Mouse (Mus musculus) thymus, adult 2 months (tissue): ENCODE data around the gene Fibp. TPM values are rescaled to one million over a fixed set of nuclear protein-coding genes. Genes with fewer than 3 reads are reported as not detected.

Experiments used
- DNase-seq: peaks from one replicate; pipeline ENCODE4 v3.0.0; 2021
- H3K27ac ChIP-seq: fragments of 200-500 bp; 2 replicates; pipeline ENCODE4 v1.5.1; 2012; ENCODE audit warnings: low read length, control low read depth; ENCODE audit not compliant: control insufficient read depth, insufficient read depth
- H3K27me3 ChIP-seq: fragments of 200-500 bp; 2 replicates; pipeline ENCODE4 v1.6.1; 2012; ENCODE audit warnings: mild to moderate bottlenecking, low read length, moderate library complexity, mixed read lengths; ENCODE audit not compliant: control insufficient read depth, insufficient read depth
- H3K36me3 ChIP-seq: fragments of 200-500 bp; 2 replicates; pipeline ENCODE4 v1.6.1; 2012; ENCODE audit warnings: mild to moderate bottlenecking, low read length, moderate library complexity; ENCODE audit not compliant: control insufficient read depth, insufficient read depth
- H3K4me1 ChIP-seq: fragments of 200-500 bp; replicated peaks from 2 replicates; pipeline ENCODE4 v1.6.1; 2012; ENCODE audit warnings: low read length; ENCODE audit not compliant: control insufficient read depth, insufficient read depth
- H3K4me3 ChIP-seq: fragments of 200-500 bp; 2 replicates; pipeline ENCODE4 v1.5.1; 2012; ENCODE audit warnings: mild to moderate bottlenecking, low read length, control low read depth, moderate library complexity; ENCODE audit not compliant: control insufficient read depth, insufficient read depth
- CTCF ChIP-seq: fragments of 200-500 bp; IDR thresholded peaks from 2 replicates; pipeline ENCODE4 v1.5.1; 2012; ENCODE audit warnings: mild to moderate bottlenecking, control low read depth, low read length, moderate library complexity, borderline replicate concordance; ENCODE audit not compliant: control insufficient read depth, poor library complexity, insufficient read depth; ENCODE audit errors: extremely low read depth
- POLR2A ChIP-seq: fragments of 200-500 bp; IDR thresholded peaks from 2 replicates; pipeline ENCODE4 v1.6.1; 2012; ENCODE audit warnings: mild to moderate bottlenecking, low read length, control low read depth, moderate library complexity; ENCODE audit not compliant: control insufficient read depth, poor library complexity, insufficient read depth; ENCODE audit errors: extremely low read depth
- WGBS: fragments of 180-500 bp; shearing (Covaris S2); methylation state at CpG from one replicate; pipeline ENCODE4 v1.1.7; 2018; 5-methylcytosine and 5-hydroxymethylcytosine counted together
- polyA plus RNA-seq: library from polyadenylated mRNA; depleted of rRNA; stranded (reverse); fragments of >200 nt; gene quantifications from 2 replicates; pipeline ENCODE4 v1.2.3, GENCODE M21; 2012

The Fibp gene
- polyA plus RNA-seq, 1 experiment = 157 TPM

GRCm38 (mm10) chr19:5455568-5455967 is 4.8 kb upstream of the Fibp start:
- WGBS = 88% methylated on average over 8 of the region's 8 CpGs
- no peak overlapping the region for H3K27ac ChIP-seq

GRCm38 (mm10) chr19:5456241-5456921 is 4.0 kb upstream of the Fibp start:
- Histone ChIP-seq H3K4me1 (peaks cover 25% of the 10 kb centered on the region), H3K36me3 (no peaks in the 10 kb centered on the region), H3K27me3 (no peaks in the 10 kb centered on the region), H3K27ac (no peak overlapping the region), H3K4me3 (peak overlapping the region; percentile 67)
- no peak for DNase-seq
- no peak for TF ChIP-seq POLR2A
- 2% methylated on average over 26 of the region's 26 CpGs for WGBS

More at GRCm38 (mm10) chr19:5455568-5455967, 4.8 kb upstream of the Fibp start:
- no peak for TF ChIP-seq POLR2A
- TF ChIP-seq CTCF = no peak
- DNase-seq = no peak
- peaks cover 21% of the 10 kb centered on the region for H3K4me1 ChIP-seq
- no peaks in the 10 kb centered on the region for H3K36me3 ChIP-seq
- no peaks in the 10 kb centered on the region for H3K27me3 ChIP-seq
- no peak overlapping the region for H3K4me3 ChIP-seq

- TF ChIP-seq CTCF (0 out of 2 replicates have a peak, but pooled peaks have one; percentile 31), POLR2A (peak; percentile 94)
- peak; percentile 97 for DNase-seq
- Histone ChIP-seq H3K4me3 (peak overlapping the region; percentile 67), H3K4me1 (peaks cover 25% of the 10 kb centered on the region), H3K27me3 (no peaks in the 10 kb centered on the region), H3K36me3 (no peaks in the 10 kb centered on the region), H3K27ac (peak overlapping the region; percentile 29; the same call in 1 of the 2 replicates)
- WGBS = under 1% methylated on average over 70 of the region's 70 CpGs
Observed at GRCm38 (mm10) chr19:5456922-5457745, 3.3 kb upstream of the Fibp start.

GRCm38 (mm10) chr19:5457746-5458442 is 2.5 kb upstream of the Fibp start, which contains the start of gene Ccdc85b:
Ccdc85b (minus strand) TSS chr19:5457894.
- 15% methylated on average over 14 of the region's 14 CpGs for WGBS
- DNase-seq = no peak
- no peak for TF ChIP-seq POLR2A
- no peak for TF ChIP-seq CTCF
- Histone ChIP-seq H3K27ac (peak within 1 kb of the TSS; percentile 29; the same call in 1 of the 2 replicates), H3K36me3 (no peaks in the 10 kb centered on the region), H3K4me3 (peak within 1 kb of the TSS; percentile 67), H3K4me1 (peaks cover 25% of the 10 kb centered on the region), H3K27me3 (no peaks in the 10 kb centered on the region)

GRCm38 (mm10) chr19:5459019-5459418 is 1.4 kb upstream of the Fibp start:
- peaks cover 25% of the 10 kb centered on the region for H3K4me1 ChIP-seq
- H3K27ac ChIP-seq = no peak overlapping the region
- no peak for TF ChIP-seq CTCF
- no peak for TF ChIP-seq POLR2A
- 88% methylated on average over 7 of the region's 7 CpGs for WGBS
- H3K36me3 ChIP-seq = no peaks in the 10 kb centered on the region
- no peak overlapping the region for H3K4me3 ChIP-seq
- no peaks in the 10 kb centered on the region for H3K27me3 ChIP-seq
- DNase-seq = no peak

GRCm38 (mm10) chr19:5459896-5460295 is 519 bp upstream of the Fibp start:
- Histone ChIP-seq H3K27me3 (no peaks in the 10 kb centered on the region), H3K36me3 (peaks cover under 1% of the 10 kb centered on the region), H3K4me1 (peaks cover 25% of the 10 kb centered on the region), H3K4me3 (no peak overlapping the region), H3K27ac (no peak overlapping the region; the same call in 1 of the 2 replicates)
- no peak for TF ChIP-seq CTCF
- no peak for TF ChIP-seq POLR2A
- 37% methylated on average over 3 of the region's 3 CpGs for WGBS
- no peak for DNase-seq
